Mouse (Mus musculus): Measurements from ENCODE around the gene Ugt8a. TPM values are rescaled to one million over a fixed set of nuclear protein-coding genes. Genes with fewer than 3 reads are reported as not detected.

Gene Ugt8a
- polyA plus RNA-seq, 1 experiment from 2014 or later, result 0.04 TPM

GRCm38 (mm10) chr3:125932594-125933237, 5.7 kb downstream of the Ugt8a start:
- no peaks in the 10 kb centered on the region for H3K36me3 ChIP-seq
- no peak overlapping the region for H3K4me3 ChIP-seq
- H3K4me1 ChIP-seq, result no peaks in the 10 kb centered on the region
- H3K9me3 ChIP-seq (replicated peaks), result no peaks in the 10 kb centered on the region
- whole genome bisulfite sequencing (ENCODE audit: insufficient replicate concordance), result 71% methylated on average over 3 of the region's 3 CpGs
- H3K9ac ChIP-seq, result no peak overlapping the region
- no peak overlapping the region for H3K27ac ChIP-seq
- no peak overlapping the region for H3K4me2 ChIP-seq
- no peak for ATAC-seq
- peaks cover 11% of the 10 kb centered on the region for H3K27me3 ChIP-seq (replicated peaks)

- ATAC-seq, result no peak
- 39% methylated on average over 1 of the region's 1 CpGs for WGBS (ENCODE audit: insufficient replicate concordance)
- Histone ChIP-seq H3K27me3 (replicated peaks) (no peaks in the 10 kb centered on the region; the same call in 1 of the 2 replicates), H3K4me2 (no peak overlapping the region), H3K4me3 (no peak overlapping the region), H3K9ac (no peak overlapping the region), H3K9me3 (replicated peaks) (no peaks in the 10 kb centered on the region), H3K27ac (no peak overlapping the region), H3K36me3 (no peaks in the 10 kb centered on the region), H3K4me1 (no peaks in the 10 kb centered on the region)
Measured at GRCm38 (mm10) chr3:125931059-125931458, 7.4 kb downstream of the Ugt8a start.

GRCm38 (mm10) chr3:125920876-125921275, 17.5 kb downstream of the Ugt8a start:
- no peaks in the 10 kb centered on the region for H3K9me3 ChIP-seq (replicated peaks)
- WGBS (ENCODE audit: insufficient replicate concordance), result 50% methylated on average over 2 of the region's 2 CpGs
- H3K9ac ChIP-seq, result no peak overlapping the region
- H3K4me2 ChIP-seq, result no peak overlapping the region
- no peak overlapping the region for H3K4me3 ChIP-seq
- no peaks in the 10 kb centered on the region for H3K27me3 ChIP-seq (replicated peaks)
- no peak for ATAC-seq
- H3K36me3 ChIP-seq, result no peaks in the 10 kb centered on the region
- no peak overlapping the region for H3K27ac ChIP-seq
- H3K4me1 ChIP-seq, result no peaks in the 10 kb centered on the region

GRCm38 (mm10) chr3:125898976-125899375, 39.4 kb downstream of the Ugt8a start:
- H3K4me1 ChIP-seq, result no peaks in the 10 kb centered on the region
- no peak overlapping the region for H3K4me3 ChIP-seq
- no peak for ATAC-seq
- no peak overlapping the region for H3K4me2 ChIP-seq
- WGBS (ENCODE audit: insufficient replicate concordance), result 63% methylated on average over 1 of the region's 1 CpGs
- no peaks in the 10 kb centered on the region for H3K9me3 ChIP-seq (replicated peaks)
- H3K27me3 ChIP-seq (replicated peaks), result no peaks in the 10 kb centered on the region
- H3K9ac ChIP-seq, result no peak overlapping the region
- no peak overlapping the region for H3K27ac ChIP-seq
- H3K36me3 ChIP-seq, result no peaks in the 10 kb centered on the region

- ATAC-seq, result no peak
- WGBS (ENCODE audit: insufficient replicate concordance), result 39% methylated on average over 2 of the region's 2 CpGs
Measured at GRCm38 (mm10) chr3:125887109-125887508, 51.3 kb downstream of the Ugt8a start.

GRCm38 (mm10) chr3:125884879-125885278, 53.5 kb downstream of the Ugt8a start:
- 74% methylated on average over 2 of the region's 2 CpGs for WGBS (ENCODE audit: insufficient replicate concordance)
- H3K27me3 ChIP-seq (replicated peaks), result no peaks in the 10 kb centered on the region
- no peak overlapping the region for H3K27ac ChIP-seq
- H3K9ac ChIP-seq, result no peak overlapping the region
- H3K4me2 ChIP-seq, result no peak overlapping the region
- H3K4me3 ChIP-seq, result no peak overlapping the region
- no peaks in the 10 kb centered on the region for H3K36me3 ChIP-seq
- H3K4me1 ChIP-seq, result no peaks in the 10 kb centered on the region
- no peaks in the 10 kb centered on the region for H3K9me3 ChIP-seq (replicated peaks)
- ATAC-seq, result no peak

More at GRCm38 (mm10) chr3:125887109-125887508, 51.3 kb downstream of the Ugt8a start:
- Histone ChIP-seq H3K9me3 (replicated peaks) (no peaks in the 10 kb centered on the region), H3K4me2 (no peak overlapping the region), H3K9ac (no peak overlapping the region), H3K36me3 (no peaks in the 10 kb centered on the region), H3K27me3 (replicated peaks) (no peaks in the 10 kb centered on the region), H3K4me3 (no peak overlapping the region), H3K27ac (no peak overlapping the region), H3K4me1 (no peaks in the 10 kb centered on the region)

GRCm38 (mm10) chr3:125884423-125884822, 54.0 kb downstream of the Ugt8a start:
- Histone ChIP-seq H3K4me2 (no peak overlapping the region), H3K4me1 (no peaks in the 10 kb centered on the region), H3K9me3 (replicated peaks) (no peaks in the 10 kb centered on the region), H3K27me3 (replicated peaks) (no peaks in the 10 kb centered on the region), H3K9ac (no peak overlapping the region), H3K36me3 (no peaks in the 10 kb centered on the region), H3K27ac (no peak overlapping the region), H3K4me3 (no peak overlapping the region)
- 57% methylated on average over 2 of the region's 2 CpGs for WGBS (ENCODE audit: insufficient replicate concordance)
- ATAC-seq, result no peak

GRCm38 (mm10) chr3:125883009-125883408, 55.4 kb downstream of the Ugt8a start:
- no peak for ATAC-seq
- H3K4me1 ChIP-seq, result no peaks in the 10 kb centered on the region
- H3K27me3 ChIP-seq (replicated peaks), result no peaks in the 10 kb centered on the region
- no peaks in the 10 kb centered on the region for H3K9me3 ChIP-seq (replicated peaks)
- H3K36me3 ChIP-seq, result no peaks in the 10 kb centered on the region
- H3K9ac ChIP-seq, result no peak overlapping the region
- no peak overlapping the region for H3K4me3 ChIP-seq
- H3K27ac ChIP-seq, result no peak overlapping the region
- H3K4me2 ChIP-seq, result no peak overlapping the region

- no peak overlapping the region for H3K4me3 ChIP-seq
- no peak for ATAC-seq
- H3K27me3 ChIP-seq (replicated peaks), result no peaks in the 10 kb centered on the region
- H3K36me3 ChIP-seq, result no peaks in the 10 kb centered on the region
- no peak overlapping the region for H3K9ac ChIP-seq
- H3K4me2 ChIP-seq, result no peak overlapping the region
- H3K9me3 ChIP-seq (replicated peaks), result no peaks in the 10 kb centered on the region
- H3K27ac ChIP-seq, result no peak overlapping the region
- H3K4me1 ChIP-seq, result no peaks in the 10 kb centered on the region
Measured at GRCm38 (mm10) chr3:125881835-125882234, 56.6 kb downstream of the Ugt8a start.

- 65% methylated on average over 4 of the region's 4 CpGs for WGBS (ENCODE audit: insufficient replicate concordance)
- Histone ChIP-seq H3K4me3 (no peak overlapping the region), H3K27ac (no peak overlapping the region), H3K36me3 (no peaks in the 10 kb centered on the region), H3K4me2 (no peak overlapping the region), H3K9me3 (replicated peaks) (no peaks in the 10 kb centered on the region), H3K9ac (no peak overlapping the region), H3K4me1 (no peaks in the 10 kb centered on the region), H3K27me3 (replicated peaks) (no peaks in the 10 kb centered on the region)
- no peak for ATAC-seq
Measured at GRCm38 (mm10) chr3:125874371-125874770, 64.0 kb downstream of the Ugt8a start.

GRCm38 (mm10) chr3:125869873-125870272, 68.5 kb downstream of the Ugt8a start:
- Histone ChIP-seq H3K9ac (no peak overlapping the region), H3K36me3 (no peaks in the 10 kb centered on the region), H3K27ac (no peak overlapping the region), H3K4me1 (no peaks in the 10 kb centered on the region), H3K9me3 (replicated peaks) (no peaks in the 10 kb centered on the region), H3K27me3 (replicated peaks) (no peaks in the 10 kb centered on the region), H3K4me2 (no peak overlapping the region), H3K4me3 (no peak overlapping the region)
- 75% methylated on average over 4 of the region's 4 CpGs for WGBS (ENCODE audit: insufficient replicate concordance)
- no peak for ATAC-seq

GRCm38 (mm10) chr3:125861601-125862000, 76.8 kb downstream of the Ugt8a start:
- no peak for ATAC-seq
- no peaks in the 10 kb centered on the region for H3K4me1 ChIP-seq
- no peak overlapping the region for H3K27ac ChIP-seq
- H3K9me3 ChIP-seq (replicated peaks), result no peaks in the 10 kb centered on the region
- H3K4me2 ChIP-seq, result no peak overlapping the region
- H3K9ac ChIP-seq, result no peak overlapping the region
- H3K36me3 ChIP-seq, result no peaks in the 10 kb centered on the region
- 65% methylated on average over 3 of the region's 3 CpGs for WGBS (ENCODE audit: insufficient replicate concordance)
- H3K4me3 ChIP-seq, result no peak overlapping the region
- H3K27me3 ChIP-seq (replicated peaks), result no peaks in the 10 kb centered on the region

GRCm38 (mm10) chr3:125849163-125849872, 89.1 kb downstream of the Ugt8a start:
- Histone ChIP-seq H3K4me1 (no peaks in the 10 kb centered on the region), H3K4me3 (no peak overlapping the region), H3K36me3 (no peaks in the 10 kb centered on the region), H3K9me3 (replicated peaks) (no peaks in the 10 kb centered on the region), H3K27ac (no peak overlapping the region), H3K4me2 (no peak overlapping the region), H3K9ac (no peak overlapping the region), H3K27me3 (replicated peaks) (no peaks in the 10 kb centered on the region)
- ATAC-seq, result no peak
- WGBS (ENCODE audit: insufficient replicate concordance), result 21% methylated on average over 6 of the region's 6 CpGs

Data from liver, embryonic 12.5 days (tissue).